Mouse (Mus musculus): Measurements from ENCODE around the gene Hmces. TPM values are rescaled to one million over a fixed set of nuclear protein-coding genes. Genes with fewer than 3 reads are reported as not detected.
A peak's percentile ranks its signal among the peaks of the same experiment; 100 is the strongest.

The Hmces gene
- 28.1 TPM for polyA plus RNA-seq (2012; fragmentation: generic; extraction: Trizol)

- Histone ChIP-seq H3K36me3 (ENCODE audit: control insufficient read depth, insufficient read depth) (peaks cover 21% of the 10 kb centered on the region), H3K4me2 (ENCODE audit: low read depth) (peak within 1 kb of the TSS; percentile 74), H3K27me3 (ENCODE audit: control insufficient read depth, insufficient read depth, insufficient read length) (no peaks in the 10 kb centered on the region), H3K4me3 (peak within 1 kb of the TSS; percentile 67), H3K79me2 (ENCODE audit: control insufficient read depth, insufficient read depth) (peaks cover 5% of the 10 kb centered on the region), H3ac (ENCODE audit: control insufficient read depth, insufficient read length) (peak within 1 kb of the TSS; percentile 44)
- TF ChIP-seq POLR2A (IDR thresholded peaks at IDR 0.05; ENCODE audit: insufficient read length, low read depth) (peak; percentile 80), SRF (IDR thresholded peaks at IDR 0.05; ENCODE audit: control insufficient read depth, insufficient read length, low read depth) (no peak), POLR2AphosphoS2 (IDR thresholded peaks at IDR 0.05; ENCODE audit: insufficient read length, low read depth) (peak; percentile 86)
These were observed at the start of gene Hmces for GRCm38 (mm10) chr6:87913661-87914325. Hmces (plus strand) TSS chr6:87913935.

- no peaks in the 10 kb centered on the region for H3K27me3 ChIP-seq (ENCODE audit: control insufficient read depth, insufficient read depth, insufficient read length)
- H3ac ChIP-seq (ENCODE audit: control insufficient read depth, insufficient read length), result no peak overlapping the region
- H3K4me2 ChIP-seq (ENCODE audit: low read depth), result no peak overlapping the region
- no peaks in the 10 kb centered on the region for H3K79me2 ChIP-seq (ENCODE audit: control insufficient read depth, insufficient read depth)
- TF ChIP-seq MYOD1 (IDR thresholded peaks at IDR 0.05; ENCODE audit: control insufficient read depth in 1 of 3, insufficient read length in 2 of 3, low read depth in 2 of 3) (no peak), POLR2A (IDR thresholded peaks at IDR 0.05; ENCODE audit: insufficient read length, low read depth) (no peak), TCF3 (IDR thresholded peaks at IDR 0.05; ENCODE audit: insufficient read length, low read depth) (no peak), TCF12 (IDR thresholded peaks at IDR 0.05; ENCODE audit: insufficient read depth, poor library complexity, severe bottlenecking) (no peak), MAX (IDR thresholded peaks at IDR 0.05; ENCODE audit: low read depth) (no peak), REST (IDR thresholded peaks at IDR 0.05; ENCODE audit: insufficient read depth, insufficient read length) (no peak), E2F4 (IDR thresholded peaks at IDR 0.05; ENCODE audit: insufficient read depth) (no peak), USF1 (IDR thresholded peaks at IDR 0.05; ENCODE audit: low read depth) (no peak), CEBPB (IDR thresholded peaks at IDR 0.05; ENCODE audit: insufficient read depth, poor library complexity, severe bottlenecking) (no peak), SRF (IDR thresholded peaks at IDR 0.05; ENCODE audit: control insufficient read depth, insufficient read length, low read depth) (no peak), POLR2AphosphoS2 (IDR thresholded peaks at IDR 0.05; ENCODE audit: insufficient read length, low read depth) (no peak), MYOG (IDR thresholded peaks at IDR 0.05; ENCODE audit: control insufficient read depth in 1 of 3, insufficient read depth in 1 of 3, insufficient read length in 2 of 3, low read depth in 2 of 3) (no peak)
- H3K4me3 ChIP-seq, result no peak overlapping the region
- no peaks in the 10 kb centered on the region for H3K36me3 ChIP-seq (ENCODE audit: control insufficient read depth, insufficient read depth)
These were observed 47.5 kb upstream of the Hmces start for GRCm38 (mm10) chr6:87866211-87866610.

GRCm38 (mm10) chr6:87867256-87867655 is 46.5 kb upstream of the Hmces start:
- TF ChIP-seq SRF (IDR thresholded peaks at IDR 0.05; ENCODE audit: control insufficient read depth, insufficient read length, low read depth) (no peak), TCF3 (IDR thresholded peaks at IDR 0.05; ENCODE audit: insufficient read length, low read depth) (no peak), E2F4 (IDR thresholded peaks at IDR 0.05; ENCODE audit: insufficient read depth) (no peak)
- no peaks in the 10 kb centered on the region for H3K27me3 ChIP-seq (ENCODE audit: control insufficient read depth, insufficient read depth, insufficient read length)

GRCm38 (mm10) chr6:87868871-87869506 is 44.7 kb upstream of the Hmces start:
- no peak overlapping the region for H3ac ChIP-seq (ENCODE audit: control insufficient read depth, insufficient read length)
- no peak overlapping the region for H3K4me3 ChIP-seq
- no peaks in the 10 kb centered on the region for H3K36me3 ChIP-seq (ENCODE audit: control insufficient read depth, insufficient read depth)
- TF ChIP-seq POLR2A (IDR thresholded peaks at IDR 0.05; ENCODE audit: insufficient read length, low read depth) (peak; percentile 28), MYOD1 (IDR thresholded peaks at IDR 0.05; ENCODE audit: control insufficient read depth in 1 of 3, insufficient read length in 2 of 3, low read depth in 2 of 3) (peak in 2 of 3 experiments; percentile 63 to 82), E2F4 (IDR thresholded peaks at IDR 0.05; ENCODE audit: insufficient read depth) (no peak), USF1 (IDR thresholded peaks at IDR 0.05; ENCODE audit: low read depth) (no peak), POLR2AphosphoS2 (IDR thresholded peaks at IDR 0.05; ENCODE audit: insufficient read length, low read depth) (peak; percentile 28), TCF12 (IDR thresholded peaks at IDR 0.05; ENCODE audit: insufficient read depth, poor library complexity, severe bottlenecking) (no peak), MYOG (IDR thresholded peaks at IDR 0.05; ENCODE audit: control insufficient read depth in 1 of 3, insufficient read depth in 1 of 3, insufficient read length in 2 of 3, low read depth in 2 of 3) (peak; percentile 38 to 81 (median 60)), REST (IDR thresholded peaks at IDR 0.05; ENCODE audit: insufficient read depth, insufficient read length) (no peak), MAX (IDR thresholded peaks at IDR 0.05; ENCODE audit: low read depth) (no peak), SRF (IDR thresholded peaks at IDR 0.05; ENCODE audit: control insufficient read depth, insufficient read length, low read depth) (no peak), CEBPB (IDR thresholded peaks at IDR 0.05; ENCODE audit: insufficient read depth, poor library complexity, severe bottlenecking) (no peak), TCF3 (IDR thresholded peaks at IDR 0.05; ENCODE audit: insufficient read length, low read depth) (no peak)
- no peaks in the 10 kb centered on the region for H3K79me2 ChIP-seq (ENCODE audit: control insufficient read depth, insufficient read depth)
- H3K27me3 ChIP-seq (ENCODE audit: control insufficient read depth, insufficient read depth, insufficient read length), result no peaks in the 10 kb centered on the region
- H3K4me2 ChIP-seq (ENCODE audit: low read depth), result peak overlapping the region; percentile 72

More at GRCm38 (mm10) chr6:87867256-87867655, 46.5 kb upstream of the Hmces start:
- Histone ChIP-seq H3ac (ENCODE audit: control insufficient read depth, insufficient read length) (no peak overlapping the region), H3K36me3 (ENCODE audit: control insufficient read depth, insufficient read depth) (no peaks in the 10 kb centered on the region), H3K4me3 (no peak overlapping the region), H3K4me2 (ENCODE audit: low read depth) (no peak overlapping the region), H3K79me2 (ENCODE audit: control insufficient read depth, insufficient read depth) (no peaks in the 10 kb centered on the region)

GRCm38 (mm10) chr6:87870440-87870839 is 43.3 kb upstream of the Hmces start:
- no peaks in the 10 kb centered on the region for H3K79me2 ChIP-seq (ENCODE audit: control insufficient read depth, insufficient read depth)
- no peak overlapping the region for H3K4me3 ChIP-seq
- no peak overlapping the region for H3ac ChIP-seq (ENCODE audit: control insufficient read depth, insufficient read length)
- TF ChIP-seq POLR2A (IDR thresholded peaks at IDR 0.05; ENCODE audit: insufficient read length, low read depth) (no peak), TCF12 (IDR thresholded peaks at IDR 0.05; ENCODE audit: insufficient read depth, poor library complexity, severe bottlenecking) (no peak), MAX (IDR thresholded peaks at IDR 0.05; ENCODE audit: low read depth) (no peak), TCF3 (IDR thresholded peaks at IDR 0.05; ENCODE audit: insufficient read length, low read depth) (no peak), E2F4 (IDR thresholded peaks at IDR 0.05; ENCODE audit: insufficient read depth) (no peak), CEBPB (IDR thresholded peaks at IDR 0.05; ENCODE audit: insufficient read depth, poor library complexity, severe bottlenecking) (no peak), MYOG (IDR thresholded peaks at IDR 0.05; ENCODE audit: control insufficient read depth in 1 of 3, insufficient read depth in 1 of 3, insufficient read length in 2 of 3, low read depth in 2 of 3) (no peak), POLR2AphosphoS2 (IDR thresholded peaks at IDR 0.05; ENCODE audit: insufficient read length, low read depth) (no peak), MYOD1 (IDR thresholded peaks at IDR 0.05; ENCODE audit: control insufficient read depth in 1 of 3, insufficient read length in 2 of 3, low read depth in 2 of 3) (no peak), REST (IDR thresholded peaks at IDR 0.05; ENCODE audit: insufficient read depth, insufficient read length) (no peak), USF1 (IDR thresholded peaks at IDR 0.05; ENCODE audit: low read depth) (no peak), SRF (IDR thresholded peaks at IDR 0.05; ENCODE audit: control insufficient read depth, insufficient read length, low read depth) (no peak)
- no peaks in the 10 kb centered on the region for H3K36me3 ChIP-seq (ENCODE audit: control insufficient read depth, insufficient read depth)
- H3K4me2 ChIP-seq (ENCODE audit: low read depth), result no peak overlapping the region
- H3K27me3 ChIP-seq (ENCODE audit: control insufficient read depth, insufficient read depth, insufficient read length), result no peaks in the 10 kb centered on the region
